13 mouse cellular contexts compared by ENCODE assay signal in genomic region chr8:66917695-66918467, GRCm38 (mm10). TPM values are rescaled to one million over a fixed set of nuclear protein-coding genes. Genes with fewer than 3 reads are reported as not detected.
DNase-seq lines count a peak whose midpoint lies in the region; ATAC-seq and TF ChIP-seq lines count a peak whose summit lies in the region.
"Had no signal": no experiment of that assay in that cellular context is flagged by ENCODE, and none has a peak within 500 bp of the region (broad histone marks: within the 10 kb centered on the region; RNA-seq: fewer than 3 reads in every experiment).

No protein-coding gene starts in this region.

- H3K27me3 ChIP-seq in intestine, embryonic 15.5 days (replicated peaks) = no peaks in the 10 kb centered on the region
- H3K27me3 ChIP-seq in intestine, postnatal 0 days (replicated peaks; ENCODE audit: control insufficient read depth, insufficient read depth, low read length) = no peaks in the 10 kb centered on the region
- H3K27me3 ChIP-seq in neural tube, embryonic 13.5 days = no peaks in the 10 kb centered on the region
- H3K27me3 ChIP-seq in midbrain, embryonic 13.5 days = no peaks in the 10 kb centered on the region
- no peaks in the 10 kb centered on the region for H3K27me3 ChIP-seq in stomach, postnatal 0 days (ENCODE audit: control insufficient read depth, insufficient read depth, low read length)
- H3K27me3 ChIP-seq: limb, embryonic 15.5 days had no signal

- no peak overlapping the region for H3K4me2 ChIP-seq in intestine, embryonic 15.5 days (replicated peaks)
- H3K4me2 ChIP-seq in intestine, postnatal 0 days (replicated peaks; ENCODE audit: low read depth) = no peak overlapping the region
- H3K4me2 ChIP-seq in neural tube, embryonic 13.5 days = no peak overlapping the region
- no peak overlapping the region for H3K4me2 ChIP-seq in midbrain, embryonic 13.5 days (replicated peaks)
- no peak overlapping the region for H3K4me2 ChIP-seq in stomach, postnatal 0 days (replicated peaks; ENCODE audit: low read depth)
- H3K4me2 ChIP-seq: limb, embryonic 15.5 days had no signal

- no peaks in the 10 kb centered on the region for H3K36me3 ChIP-seq in intestine, embryonic 15.5 days
- H3K36me3 ChIP-seq in intestine, postnatal 0 days (ENCODE audit: control insufficient read depth, insufficient read depth) = no peaks in the 10 kb centered on the region
- no peaks in the 10 kb centered on the region for H3K36me3 ChIP-seq in neural tube, embryonic 13.5 days
- H3K36me3 ChIP-seq in midbrain, embryonic 13.5 days = no peaks in the 10 kb centered on the region
- H3K36me3 ChIP-seq in stomach, postnatal 0 days (ENCODE audit: control insufficient read depth, insufficient read depth, low read length) = no peaks in the 10 kb centered on the region
- H3K36me3 ChIP-seq: limb, embryonic 15.5 days had no signal

- WGBS in intestine, embryonic 15.5 days = 60% methylated on average over 6 of the region's 6 CpGs
- WGBS in intestine, postnatal 0 days = 49% methylated on average over 6 of the region's 6 CpGs
- WGBS in neural tube, embryonic 13.5 days = 77% methylated on average over 6 of the region's 6 CpGs
- WGBS in midbrain, embryonic 13.5 days = 66% methylated on average over 6 of the region's 6 CpGs
- WGBS in stomach, postnatal 0 days = 62% methylated on average over 6 of the region's 6 CpGs

- no peak for TF ChIP-seq EP300 in stomach, postnatal 0 days (optimal IDR thresholded peaks at IDR 0.05)

- H3K27ac ChIP-seq in intestine, embryonic 15.5 days = no peak overlapping the region
- no peak overlapping the region for H3K27ac ChIP-seq in intestine, postnatal 0 days (ENCODE audit: low read depth, low read length)
- H3K27ac ChIP-seq in neural tube, embryonic 13.5 days (replicated peaks) = no peak overlapping the region
- H3K27ac ChIP-seq in midbrain, embryonic 13.5 days = no peak overlapping the region
- H3K27ac ChIP-seq in stomach, postnatal 0 days (replicated peaks) = no peak overlapping the region
- H3K27ac ChIP-seq: limb, embryonic 15.5 days had no signal

- no peak for DNase-seq in neural tube, embryonic 10.5 days (ENCODE audit: extremely low spot score, low spot score)
- DNase-seq in stomach, postnatal 0 days (ENCODE audit: low spot score) = no peak
- DNase-seq in frontal cortex, postnatal 25 days (ENCODE audit: low spot score in 2 of 2) = no peak
- DNase-seq: cerebellum, adult 9-10 months; heart, postnatal 4 days; layer of hippocampus, postnatal 36 days; lung, postnatal 14 days had no signal

- peak; percentile 53 for ATAC-seq in intestine, embryonic 15.5 days
- ATAC-seq in intestine, postnatal 0 days = no peak
- ATAC-seq in neural tube, embryonic 13.5 days (ENCODE audit: low read depth) = 0 out of 2 replicates have a peak, but pooled peaks have one; percentile 15
- peak; percentile 75 for ATAC-seq in midbrain, embryonic 13.5 days
- 0 out of 2 replicates have a peak, but pooled peaks have one; percentile 38 for ATAC-seq in stomach, postnatal 0 days (ENCODE audit: low FRiP score, low TSS enrichment)
- ATAC-seq in granulocyte monocyte progenitor cell, adult 5-6 weeks (replicated peaks; ENCODE audit: poor library complexity, severe bottlenecking) = no peak

- no peak for TF ChIP-seq CTCF in intestine, postnatal 0 days (IDR thresholded peaks at IDR 0.05; ENCODE audit: low read depth)
- no peak for TF ChIP-seq CTCF in stomach, postnatal 0 days (IDR thresholded peaks at IDR 0.05; ENCODE audit: low read depth)

- no peak overlapping the region for H3K4me3 ChIP-seq in intestine, embryonic 15.5 days (replicated peaks)
- H3K4me3 ChIP-seq in intestine, postnatal 0 days (ENCODE audit: low read depth, low read length) = no peak overlapping the region
- H3K4me3 ChIP-seq in neural tube, embryonic 13.5 days = no peak overlapping the region
- H3K4me3 ChIP-seq in midbrain, embryonic 13.5 days (replicated peaks) = no peak overlapping the region
- no peak overlapping the region for H3K4me3 ChIP-seq in stomach, postnatal 0 days (ENCODE audit: low read depth, low read length)
- H3K4me3 ChIP-seq: limb, embryonic 15.5 days had no signal

- H3K4me1 ChIP-seq in intestine, embryonic 15.5 days (replicated peaks) = no peaks in the 10 kb centered on the region
- no peaks in the 10 kb centered on the region for H3K4me1 ChIP-seq in intestine, postnatal 0 days (replicated peaks; ENCODE audit: control insufficient read depth, insufficient read depth, low read length)
- no peaks in the 10 kb centered on the region for H3K4me1 ChIP-seq in neural tube, embryonic 13.5 days (replicated peaks)
- H3K4me1 ChIP-seq in midbrain, embryonic 13.5 days (replicated peaks) = no peaks in the 10 kb centered on the region
- no peaks in the 10 kb centered on the region for H3K4me1 ChIP-seq in stomach, postnatal 0 days (replicated peaks; ENCODE audit: control insufficient read depth, insufficient read depth)
- H3K4me1 ChIP-seq: limb, embryonic 15.5 days had no signal

- no peak overlapping the region for H3K9ac ChIP-seq in intestine, embryonic 15.5 days
- no peak overlapping the region for H3K9ac ChIP-seq in intestine, postnatal 0 days (ENCODE audit: low read depth, low read length)
- H3K9ac ChIP-seq in neural tube, embryonic 13.5 days = no peak overlapping the region
- H3K9ac ChIP-seq in midbrain, embryonic 13.5 days (replicated peaks) = no peak overlapping the region
- no peak overlapping the region for H3K9ac ChIP-seq in stomach, postnatal 0 days (ENCODE audit: low read length)
- H3K9ac ChIP-seq: limb, embryonic 15.5 days had no signal

- no peaks in the 10 kb centered on the region for H3K9me3 ChIP-seq in intestine, embryonic 15.5 days
- no peaks in the 10 kb centered on the region for H3K9me3 ChIP-seq in intestine, postnatal 0 days (ENCODE audit: control insufficient read depth)
- H3K9me3 ChIP-seq in neural tube, embryonic 13.5 days = 0 out of 2 replicates have a peak, but pooled peaks cover 4% of the 10 kb centered on the region
- H3K9me3 ChIP-seq in midbrain, embryonic 13.5 days = no peaks in the 10 kb centered on the region
- H3K9me3 ChIP-seq in stomach, postnatal 0 days (ENCODE audit: control insufficient read depth, low read length) = no peaks in the 10 kb centered on the region
- H3K9me3 ChIP-seq: limb, embryonic 15.5 days had no signal

RNA-seq across cellular contexts. Expression of gene Naf1, which starts 57.9 kb away (rescaled TPM):
- 2.9 and 3.4 TPM in 2 replicates for polyA plus RNA-seq in intestine, embryonic 15.5 days (2015; fragmentation: Nextera tagmentation; extraction: Ambion mirVana)
- polyA plus RNA-seq in intestine, postnatal 0 days (2015; fragmentation: Nextera tagmentation; extraction: Ambion mirVana) = 2.2 and 2.5 TPM in 2 replicates
- polyA plus RNA-seq in neural tube, embryonic 13.5 days (2015; fragmentation: Nextera tagmentation; extraction: Ambion mirVana) = 1.7 and 2.3 TPM in 2 replicates
- 1.8 and 2.7 TPM in 2 replicates for polyA plus RNA-seq in midbrain, embryonic 13.5 days (2015; fragmentation: Nextera tagmentation; extraction: Ambion mirVana)
- 2.1 and 2.3 TPM in 2 replicates for polyA plus RNA-seq in stomach, postnatal 0 days (2015; fragmentation: Nextera tagmentation; extraction: Ambion mirVana)
- 53.5 and 55.1 TPM in 2 replicates for total RNA-seq in granulocyte monocyte progenitor cell, adult 5-6 weeks (2014; fragmentation: Nextera tagmentation)
- total RNA-seq in granulocyte monocyte progenitor cell, adult 5-6 weeks (2017) = 11.8 and 16.2 TPM in 2 replicates

Comparison
In these comparisons a context has a peak if more than half of its experiments do, and no peak if none do; other contexts are left out.
1. ATAC-seq: peak in intestine, embryonic 15.5 days (single experiment), neural tube, embryonic 13.5 days (single experiment), midbrain, embryonic 13.5 days (single experiment) and stomach, postnatal 0 days (single experiment); none in intestine, postnatal 0 days (single experiment) and granulocyte monocyte progenitor cell, adult 5-6 weeks (single experiment).